Mouse (Mus musculus): ENCODE measurements around the gene Myh3.

GRCm38 (mm10) chr11:67147283-67147921, 69.3 kb downstream of the Myh3 start:
- TF ChIP-seq CTCF (IDR thresholded peaks at IDR 0.05; ENCODE audit: extremely low read depth, insufficient read depth, insufficient read length, insufficient replicate concordance) (no peak), POLR2A (IDR thresholded peaks at IDR 0.05; ENCODE audit: low read depth, low read length) (no peak)

Measured in spleen, adult 2 months (tissue).